Mouse (Mus musculus) liver, adult 2 months (tissue): Measurements from ENCODE around the gene Sla2. TPM values are rescaled to one million over a fixed set of nuclear protein-coding genes. Genes with fewer than 3 reads are reported as not detected.
"Not testable (repeated sequence)": the region's sequence is repeated elsewhere in the genome, so short reads cannot be mapped to it uniquely, and the experiment has no call there.

Experiments
- DNase-seq: peaks from one replicate; pipeline ENCODE4 v3.0.0-alpha.2; 2011; ENCODE audit warnings: low read depth, low spot score; ENCODE audit errors: extremely low read depth
- H3K27ac ChIP-seq: fragments of 200-500 bp; replicated peaks from 2 replicates; pipeline ENCODE4 v1.5.1; 2012; ENCODE audit warnings: low read depth, mild to moderate bottlenecking, control low read depth, inconsistent platforms, low read length; ENCODE audit not compliant: insufficient read depth
- H3K27me3 ChIP-seq: fragments of 200-500 bp; 2 replicates; pipeline ENCODE4 v1.6.1; 2012; ENCODE audit warnings: mild to moderate bottlenecking, moderate library complexity, low read length, inconsistent platforms; ENCODE audit not compliant: control insufficient read depth, insufficient read depth
- H3K36me3 ChIP-seq: fragments of 200-500 bp; 2 replicates; pipeline ENCODE4 v1.6.1; 2012; ENCODE audit warnings: low read length, inconsistent platforms; ENCODE audit not compliant: control insufficient read depth, insufficient read depth
- H3K4me1 ChIP-seq: fragments of 200-500 bp; 2 replicates; pipeline ENCODE4 v1.6.1; 2011; ENCODE audit warnings: low read length; ENCODE audit not compliant: control insufficient read depth, insufficient read depth
- H3K4me3 ChIP-seq: fragments of 200-500 bp; 2 replicates; pipeline ENCODE4 v1.5.1; 2011; ENCODE audit warnings: low read depth, mild to moderate bottlenecking, control low read depth, low read length, moderate library complexity; ENCODE audit not compliant: insufficient read depth
- H3K79me2 ChIP-seq: fragments of 200-500 bp; 2 replicates; pipeline ENCODE4 v1.6.1; 2012; ENCODE audit warnings: inconsistent platforms, mild to moderate bottlenecking, low read length, moderate library complexity; ENCODE audit not compliant: control insufficient read depth, insufficient read depth
- H3K9ac ChIP-seq: fragments of 200-500 bp; 2 replicates; pipeline ENCODE4 v1.6.1; 2012; ENCODE audit warnings: low read depth, mild to moderate bottlenecking, control low read depth, inconsistent platforms, low read length
- CTCF ChIP-seq: fragments of 200-500 bp; IDR thresholded peaks from 2 replicates; pipeline ENCODE4 v1.5.1; 2011; ENCODE audit warnings: low read depth, low read length, control low read depth
- POLR2A ChIP-seq: fragments of 200-500 bp; IDR thresholded peaks from 2 replicates; pipeline ENCODE4 v1.6.1; 2011; ENCODE audit warnings: low read length, control low read depth; ENCODE audit not compliant: insufficient read depth; ENCODE audit errors: extremely low read depth
- WGBS: fragments of 180-500 bp; shearing (Covaris S2); methylation state at CpG from one replicate; pipeline ENCODE4 v1.1.7; 2018; 5-methylcytosine and 5-hydroxymethylcytosine counted together
- polyA plus RNA-seq: library from polyadenylated mRNA; depleted of rRNA; stranded (reverse); fragments of >200 nt; gene quantifications from 2 replicates; pipeline ENCODE4 v1.2.3, GENCODE M21; 2012
- total RNA-seq: library from RNA; depleted of rRNA; stranded (reverse); fragments of >200 nt; gene quantifications from 2 replicates; pipeline ENCODE4 v1.2.3, GENCODE M21; 2014

Sla2 gene
- total and polyA plus RNA-seq, 2 experiments, result 0.09 to 0.20 TPM

DNA sequence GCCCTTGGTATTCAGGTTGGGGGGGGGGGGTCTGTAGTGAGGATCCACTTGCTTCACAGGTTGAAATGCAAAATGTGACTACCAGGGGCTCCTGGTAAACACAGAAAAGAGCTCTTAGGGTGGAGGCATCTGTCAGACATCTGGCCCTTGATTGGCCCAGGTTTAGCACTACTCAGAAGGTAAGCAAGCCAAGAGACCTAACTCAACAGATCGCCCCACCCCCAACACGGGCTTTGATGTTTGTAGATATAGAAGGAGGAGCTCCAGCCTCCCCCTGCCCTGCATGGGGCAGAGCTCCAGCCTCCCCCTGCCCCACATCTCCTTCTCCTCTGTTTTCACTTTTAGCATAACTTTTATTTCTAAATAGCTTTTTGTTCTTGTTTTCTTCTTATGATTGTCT, 32.8 kb upstream of the Sla2 start:
- TF ChIP-seq CTCF (no peak), POLR2A (no peak)
- Histone ChIP-seq H3K27ac (no peak overlapping the region), H3K4me1 (no peaks in the 10 kb centered on the region), H3K27me3 (no peaks in the 10 kb centered on the region), H3K79me2 (no peaks in the 10 kb centered on the region), H3K4me3 (no peak overlapping the region), H3K9ac (no peak overlapping the region), H3K36me3 (no peaks in the 10 kb centered on the region)
- WGBS, result 28% methylated on average over 2 of the region's 2 CpGs
- DNase-seq, result no peak

DNA sequence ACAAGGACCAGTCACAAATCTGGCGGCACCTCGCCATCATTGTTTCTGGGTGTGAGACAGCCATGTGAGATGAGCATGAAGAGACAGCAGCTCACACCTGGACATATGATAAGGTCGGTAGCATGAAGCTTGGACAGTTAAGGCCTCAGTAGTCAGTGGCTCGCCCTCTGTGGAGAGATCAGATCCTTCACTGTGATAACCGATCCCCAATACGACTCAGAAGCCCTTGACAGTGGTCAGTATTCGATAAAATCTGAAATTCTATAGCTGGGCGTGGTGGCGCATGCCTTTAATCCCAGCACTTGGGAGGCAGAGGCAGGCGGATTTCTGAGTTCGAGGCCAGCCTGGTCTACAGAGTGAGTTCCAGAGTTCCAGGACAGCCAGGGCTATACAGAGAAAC, 32.2 kb upstream of the Sla2 start:
- H3K36me3 ChIP-seq, H3K27me3 ChIP-seq, H3K4me3 ChIP-seq, H3K4me1 ChIP-seq, H3K79me2 ChIP-seq, H3K9ac ChIP-seq, H3K27ac ChIP-seq, DNase-seq: not testable (repeated sequence)
- 90% methylated on average over 11 of the region's 11 CpGs for WGBS

DNA sequence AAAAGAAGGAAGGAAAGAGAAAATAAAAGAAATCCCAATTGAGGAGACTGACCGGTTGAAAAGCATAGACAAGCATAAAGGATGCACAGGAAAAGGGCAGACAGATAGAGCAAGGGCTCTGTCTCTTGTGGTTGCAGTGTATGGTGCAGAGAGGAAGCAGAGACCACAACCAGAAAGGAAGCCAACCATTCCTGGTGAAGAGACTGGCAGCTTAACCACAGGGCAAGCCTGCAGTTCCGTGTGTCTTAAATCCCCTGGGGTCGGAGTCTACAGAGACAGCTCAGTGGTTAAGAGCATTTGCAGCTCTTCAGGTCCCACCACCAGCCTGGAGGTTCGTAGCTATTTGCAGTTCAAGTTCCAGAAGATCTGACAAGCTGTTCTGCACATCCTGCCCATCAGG, 31.6 kb upstream of the Sla2 start:
- H3K4me1 ChIP-seq, result no peaks in the 10 kb centered on the region

DNA sequence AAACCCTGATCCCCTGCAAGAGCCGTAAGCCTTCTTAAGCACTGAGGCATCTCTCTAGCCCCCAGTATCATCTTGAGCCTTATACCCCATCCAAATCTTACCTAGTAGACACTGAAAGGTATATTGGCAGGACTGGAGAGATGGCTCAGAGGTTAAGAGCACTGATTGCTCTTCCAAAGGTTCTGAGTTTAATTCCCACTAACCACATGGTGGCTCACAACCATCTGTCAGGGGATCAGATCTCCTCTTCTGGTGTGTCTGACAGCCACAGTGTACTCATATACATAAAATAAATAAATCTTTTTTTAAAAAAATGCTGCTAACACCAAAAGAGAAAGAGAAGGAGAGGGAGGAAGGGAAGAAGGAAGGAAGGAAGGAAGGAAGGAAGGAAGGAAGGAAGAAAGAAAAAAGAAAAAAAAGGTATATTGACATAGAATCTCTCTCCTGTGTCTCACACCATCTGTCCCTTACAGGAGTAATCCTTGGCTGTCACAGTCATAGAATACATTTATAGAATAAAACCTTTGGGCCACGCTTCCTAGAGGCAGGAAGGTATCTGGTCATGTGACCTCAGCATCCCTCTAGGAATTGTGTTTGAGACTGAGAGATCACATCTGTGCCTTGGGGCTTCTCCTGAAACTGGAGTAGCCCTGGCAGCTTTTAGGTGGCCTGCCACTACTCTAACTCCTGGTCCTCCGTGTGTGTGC, 29.6 kb upstream of the Sla2 start:
- no peak for DNase-seq
- WGBS, result 95% methylated on average over 3 of the region's 3 CpGs
- no peaks in the 10 kb centered on the region for H3K79me2 ChIP-seq
- TF ChIP-seq CTCF (no peak), POLR2A (no peak)
- no peak overlapping the region for H3K27ac ChIP-seq
- H3K36me3 ChIP-seq, result no peaks in the 10 kb centered on the region
- no peak overlapping the region for H3K9ac ChIP-seq
- no peaks in the 10 kb centered on the region for H3K27me3 ChIP-seq
- no peak overlapping the region for H3K4me3 ChIP-seq
- H3K4me1 ChIP-seq, result no peaks in the 10 kb centered on the region

More for the DNA sequence above, 31.6 kb upstream of the Sla2 start:
- DNase-seq, result no peak
- Histone ChIP-seq H3K4me3 (no peak overlapping the region), H3K36me3 (no peaks in the 10 kb centered on the region), H3K9ac (no peak overlapping the region), H3K27me3 (no peaks in the 10 kb centered on the region), H3K79me2 (no peaks in the 10 kb centered on the region), H3K27ac (no peak overlapping the region)
- TF ChIP-seq CTCF (no peak), POLR2A (no peak)
- 70% methylated on average over 4 of the region's 4 CpGs for WGBS

DNA sequence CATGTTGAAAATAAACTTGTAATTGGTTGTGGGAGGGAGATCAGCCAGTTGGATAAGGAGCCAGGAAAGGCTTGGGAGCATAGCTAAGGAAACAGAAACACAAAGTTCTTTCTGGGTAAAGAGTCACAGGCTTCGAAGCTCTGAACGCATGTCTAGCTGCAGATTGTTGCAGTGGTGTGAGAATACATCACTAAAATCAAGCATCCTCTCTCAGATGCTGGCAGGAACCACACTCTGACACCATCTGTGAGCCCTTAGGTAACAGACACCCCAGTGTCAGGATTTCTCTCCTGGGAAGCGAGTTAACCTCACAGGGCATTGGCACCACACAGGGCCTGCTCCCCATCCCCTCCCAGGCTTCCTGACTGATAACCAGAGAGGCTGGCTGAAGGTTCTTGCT, 28.6 kb upstream of the Sla2 start:
- no peak for DNase-seq
- WGBS, result 85% methylated on average over 3 of the region's 3 CpGs
- Histone ChIP-seq H3K79me2 (no peaks in the 10 kb centered on the region), H3K36me3 (no peaks in the 10 kb centered on the region), H3K4me1 (no peaks in the 10 kb centered on the region), H3K27me3 (no peaks in the 10 kb centered on the region), H3K9ac (no peak overlapping the region), H3K27ac (no peak overlapping the region), H3K4me3 (no peak overlapping the region)
- no peak for TF ChIP-seq CTCF
- TF ChIP-seq POLR2A, result no peak

DNA sequence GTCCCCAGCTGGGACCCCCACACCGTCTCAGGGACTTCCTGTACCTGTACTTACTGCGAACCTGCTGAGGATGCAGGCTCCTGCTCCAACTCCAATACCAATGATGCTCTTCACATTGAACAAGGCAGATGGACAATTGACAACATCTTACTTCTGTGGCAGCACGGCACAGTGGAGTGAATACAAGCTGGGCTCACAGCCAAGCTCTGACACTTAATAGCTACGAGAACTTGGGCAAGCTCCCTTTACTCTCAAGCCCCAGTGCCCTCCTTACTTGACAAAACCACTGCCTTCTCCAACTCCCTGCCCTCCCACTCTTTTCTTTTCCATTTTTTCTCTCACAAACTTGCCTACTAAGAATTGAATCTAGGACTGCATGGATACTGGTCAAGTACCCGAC, 26.2 kb upstream of the Sla2 start:
- TF ChIP-seq POLR2A (no peak), CTCF (no peak)
- Histone ChIP-seq H3K79me2 (no peaks in the 10 kb centered on the region), H3K36me3 (no peaks in the 10 kb centered on the region), H3K9ac (no peak overlapping the region), H3K4me1 (no peaks in the 10 kb centered on the region), H3K4me3 (no peak overlapping the region), H3K27ac (no peak overlapping the region), H3K27me3 (no peaks in the 10 kb centered on the region)
- 73% methylated on average over 5 of the region's 5 CpGs for WGBS
- no peak for DNase-seq

DNA sequence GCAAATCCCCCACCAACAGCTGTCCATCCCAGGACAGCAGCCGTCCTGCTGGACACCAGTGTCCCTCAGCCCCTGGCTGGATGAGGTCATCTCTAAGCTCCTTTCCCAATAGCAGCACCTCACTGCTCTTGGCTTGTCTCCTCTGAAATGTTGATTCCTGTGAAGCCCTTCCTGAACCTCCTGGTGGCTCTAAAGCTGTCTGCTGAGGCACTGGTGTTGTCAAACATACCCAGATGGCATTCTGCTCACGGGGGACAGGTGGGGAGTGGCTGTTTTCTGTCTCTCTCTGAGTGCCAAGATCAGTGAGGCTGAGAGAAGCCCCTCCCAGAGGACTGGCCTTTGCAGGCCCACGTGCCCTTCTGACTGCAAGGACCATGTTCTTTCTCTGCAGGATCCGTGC, 18.9 kb upstream of the Sla2 start:
- not testable (repeated sequence) for H3K4me1 ChIP-seq, DNase-seq
- WGBS, result 57% methylated on average over 4 of the region's 4 CpGs

More for the DNA sequence above, 18.9 kb upstream of the Sla2 start:
- H3K27me3 ChIP-seq, H3K79me2 ChIP-seq, H3K27ac ChIP-seq, H3K4me3 ChIP-seq, H3K36me3 ChIP-seq, H3K9ac ChIP-seq: not testable (repeated sequence)
